Mouse (Mus musculus): ENCODE results near the gene Thoc3.
"Not testable (repeated sequence)": the region's sequence is repeated elsewhere in the genome, so short reads cannot be mapped to it uniquely, and the experiment has no call there.

DNA sequence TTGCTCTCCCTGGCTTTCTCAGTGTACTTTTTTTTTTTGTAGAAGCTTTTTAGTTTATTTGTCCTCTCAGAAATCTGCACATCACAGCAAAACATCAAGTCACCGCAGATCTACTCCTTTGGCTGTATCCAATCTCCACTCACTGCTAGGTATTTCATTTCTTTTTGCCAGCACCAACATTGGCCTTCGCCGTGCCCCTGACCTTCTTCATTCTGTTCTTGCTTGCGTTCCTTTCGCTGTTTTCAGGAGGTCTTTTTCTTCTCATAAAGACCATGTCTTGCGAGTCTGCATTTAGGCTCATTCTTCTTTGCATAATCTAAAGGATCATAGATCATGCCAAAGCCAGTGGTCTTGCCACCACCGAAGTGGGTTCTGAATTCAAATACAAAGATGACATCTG lies 30.9 kb upstream of the Thoc3 start:
- not testable (repeated sequence) for TF ChIP-seq CTCF, EP300 (IDR thresholded peaks at IDR 0.05)

Measured in lung, postnatal 0 days (tissue).